Mouse (Mus musculus): ENCODE data around the gene Gpkow. TPM values are rescaled to one million over a fixed set of nuclear protein-coding genes. Genes with fewer than 3 reads are reported as not detected.

Gene Gpkow
- polyA plus RNA-seq, 1 experiment = not detected

Other genes starting within 250 kb of the Gpkow start
- gene Foxp3, start 123.5 kb upstream of the Gpkow start, polyA plus RNA-seq (2012; ENCODE audit: insufficient read depth, insufficient read length, low replicate concordance, missing spikeins) = not detected in 2 replicates
- gene Ppp1r3f, start 122.8 kb upstream of the Gpkow start, polyA plus RNA-seq (2012; ENCODE audit: insufficient read depth, insufficient read length, low replicate concordance, missing spikeins) = not detected in 2 replicates
- not detected in 2 replicates for gene Ccdc22, start 91.6 kb upstream of the Gpkow start, polyA plus RNA-seq (2012; ENCODE audit: insufficient read depth, insufficient read length, low replicate concordance, missing spikeins)
- gene Cacna1f, start 90.0 kb upstream of the Gpkow start, polyA plus RNA-seq (2012; ENCODE audit: insufficient read depth, insufficient read length, low replicate concordance, missing spikeins) = not detected in 2 replicates
- gene Syp, start 58.7 kb upstream of the Gpkow start, polyA plus RNA-seq (2012; ENCODE audit: insufficient read depth, insufficient read length, low replicate concordance, missing spikeins) = 236 and 474 TPM in 2 replicates
- not detected in 2 replicates for gene Prickle3, start 39.9 kb upstream of the Gpkow start, polyA plus RNA-seq (2012; ENCODE audit: insufficient read depth, insufficient read length, low replicate concordance, missing spikeins)
- not detected in 2 replicates for gene Plp2, start 25.7 kb upstream of the Gpkow start, polyA plus RNA-seq (2012; ENCODE audit: insufficient read depth, insufficient read length, low replicate concordance, missing spikeins)
- gene Magix, start 15.9 kb upstream of the Gpkow start, polyA plus RNA-seq (2012; ENCODE audit: insufficient read depth, insufficient read length, low replicate concordance, missing spikeins) = not detected in 2 replicates
- gene Wdr45, start 17.2 kb downstream of the Gpkow start, polyA plus RNA-seq (2012; ENCODE audit: insufficient read depth, insufficient read length, low replicate concordance, missing spikeins) = not detected in 2 replicates
- not detected in 2 replicates for gene Gm45208, start 25.1 kb downstream of the Gpkow start, polyA plus RNA-seq (2012; ENCODE audit: insufficient read depth, insufficient read length, low replicate concordance, missing spikeins)
- not detected in 2 replicates for gene Praf2, start 31.3 kb downstream of the Gpkow start, polyA plus RNA-seq (2012; ENCODE audit: insufficient read depth, insufficient read length, low replicate concordance, missing spikeins)
- not detected in 2 replicates for gene Ccdc120, start 53.8 kb downstream of the Gpkow start, polyA plus RNA-seq (2012; ENCODE audit: insufficient read depth, insufficient read length, low replicate concordance, missing spikeins)
- not detected in 2 replicates for gene Tfe3, start 65.4 kb downstream of the Gpkow start, polyA plus RNA-seq (2012; ENCODE audit: insufficient read depth, insufficient read length, low replicate concordance, missing spikeins)
- gene Gripap1, start 92.6 kb downstream of the Gpkow start, polyA plus RNA-seq (2012; ENCODE audit: insufficient read depth, insufficient read length, low replicate concordance, missing spikeins) = 96.6 TPM in 1 of 2 replicates, not detected in the other
- gene Kcnd1, start 125.2 kb downstream of the Gpkow start, polyA plus RNA-seq (2012; ENCODE audit: insufficient read depth, insufficient read length, low replicate concordance, missing spikeins) = not detected in 2 replicates
- not detected in 2 replicates for gene Otud5, start 144.2 kb downstream of the Gpkow start, polyA plus RNA-seq (2012; ENCODE audit: insufficient read depth, insufficient read length, low replicate concordance, missing spikeins)
- gene Pim2, start 181.1 kb downstream of the Gpkow start, polyA plus RNA-seq (2012; ENCODE audit: insufficient read depth, insufficient read length, low replicate concordance, missing spikeins) = not detected in 2 replicates
- gene Slc35a2, start 186.9 kb downstream of the Gpkow start, polyA plus RNA-seq (2012; ENCODE audit: insufficient read depth, insufficient read length, low replicate concordance, missing spikeins) = not detected in 2 replicates
- gene Pqbp1, start 202.1 kb downstream of the Gpkow start, polyA plus RNA-seq (2012; ENCODE audit: insufficient read depth, insufficient read length, low replicate concordance, missing spikeins) = not detected in 2 replicates
- not detected in 2 replicates for gene Timm17b, start 202.2 kb downstream of the Gpkow start, polyA plus RNA-seq (2012; ENCODE audit: insufficient read depth, insufficient read length, low replicate concordance, missing spikeins)
- gene Gm10491, start 210.7 kb downstream of the Gpkow start, polyA plus RNA-seq (2012; ENCODE audit: insufficient read depth, insufficient read length, low replicate concordance, missing spikeins) = not detected in 2 replicates
- not detected in 2 replicates for gene Gm10490, start 212.4 kb downstream of the Gpkow start, polyA plus RNA-seq (2012; ENCODE audit: insufficient read depth, insufficient read length, low replicate concordance, missing spikeins)
- not detected in 2 replicates for gene Pcsk1n, start 222.7 kb downstream of the Gpkow start, polyA plus RNA-seq (2012; ENCODE audit: insufficient read depth, insufficient read length, low replicate concordance, missing spikeins)
- gene Eras, start 231.5 kb downstream of the Gpkow start, polyA plus RNA-seq (2012; ENCODE audit: insufficient read depth, insufficient read length, low replicate concordance, missing spikeins) = not detected in 2 replicates